Mouse (Mus musculus) ES-CJ7 (cell line): ENCODE measurements around the gene Edn2.
A peak's percentile ranks its signal among the peaks of the same experiment; 100 is the strongest.

Experiments used
- DNase-seq: peaks from one replicate; pipeline ENCODE4 v3.0.0; 2011; ENCODE audit warnings: low read depth, low spot score

Gene Edn2

DNA sequence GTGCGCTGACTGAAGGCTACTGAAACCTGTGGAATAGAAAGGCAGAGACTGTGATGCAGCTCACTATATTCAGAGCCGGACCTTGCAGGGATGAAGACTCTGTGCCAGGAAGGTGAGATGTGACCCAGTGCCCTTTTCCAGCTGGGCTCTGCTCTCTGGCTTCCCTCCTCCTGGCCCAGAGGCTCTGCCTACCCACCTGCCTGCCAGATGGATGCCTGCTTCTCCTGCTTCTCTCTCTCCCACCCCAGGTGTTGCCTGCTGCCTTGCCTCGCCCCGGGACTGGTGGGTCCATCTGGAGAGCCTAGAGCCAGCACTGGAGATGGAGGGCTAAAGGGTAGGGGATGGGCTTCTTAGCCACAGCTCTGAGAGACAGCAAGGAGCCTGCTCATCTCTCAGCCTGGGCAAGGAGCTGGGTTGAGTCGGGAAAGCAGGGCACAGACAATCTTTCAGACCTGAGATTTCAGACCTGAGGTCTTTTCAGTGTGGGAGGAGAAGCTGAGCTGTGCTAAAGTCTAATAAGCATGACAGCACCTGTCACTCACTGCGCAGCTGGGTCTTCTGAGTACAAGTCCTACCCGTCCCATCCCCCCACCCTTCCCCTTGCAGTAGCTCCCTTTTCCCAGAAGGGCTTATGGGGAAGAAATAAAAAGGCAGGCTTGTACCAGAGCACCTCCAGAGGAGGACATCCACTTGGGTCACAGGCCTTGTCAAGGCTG is 39.7 kb downstream of the Edn2 start:
- DNase-seq: no peak

DNA sequence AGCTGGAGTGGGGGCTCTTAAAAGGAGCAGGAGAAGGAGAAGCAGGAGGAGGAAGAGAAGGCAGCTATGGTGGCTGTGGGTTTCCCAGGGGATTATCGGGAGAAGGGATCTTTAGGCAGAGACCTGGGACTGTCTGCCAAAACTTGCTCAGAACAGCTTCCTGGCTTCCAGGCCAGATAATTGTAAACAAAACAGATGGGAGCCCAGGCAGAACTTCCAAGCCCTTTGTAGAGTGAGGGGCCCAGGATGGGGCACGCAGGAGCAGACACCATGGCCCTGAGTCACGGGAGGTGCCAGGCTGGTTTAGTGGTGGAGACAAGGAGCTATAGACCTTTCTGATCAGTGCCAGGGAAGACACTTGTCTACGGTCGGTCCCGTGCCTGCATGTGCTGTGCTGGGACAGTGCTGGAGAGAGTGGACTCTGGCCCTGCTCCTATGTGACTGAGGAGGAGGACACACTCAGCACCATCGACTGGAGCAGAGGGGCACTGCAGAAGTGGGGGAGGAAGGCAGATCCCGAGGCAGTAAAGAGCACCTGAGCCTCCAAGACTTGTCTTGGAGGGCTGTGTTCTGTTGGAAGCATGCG is 43.4 kb downstream of the Edn2 start:
- DNase-seq: no peak

DNA sequence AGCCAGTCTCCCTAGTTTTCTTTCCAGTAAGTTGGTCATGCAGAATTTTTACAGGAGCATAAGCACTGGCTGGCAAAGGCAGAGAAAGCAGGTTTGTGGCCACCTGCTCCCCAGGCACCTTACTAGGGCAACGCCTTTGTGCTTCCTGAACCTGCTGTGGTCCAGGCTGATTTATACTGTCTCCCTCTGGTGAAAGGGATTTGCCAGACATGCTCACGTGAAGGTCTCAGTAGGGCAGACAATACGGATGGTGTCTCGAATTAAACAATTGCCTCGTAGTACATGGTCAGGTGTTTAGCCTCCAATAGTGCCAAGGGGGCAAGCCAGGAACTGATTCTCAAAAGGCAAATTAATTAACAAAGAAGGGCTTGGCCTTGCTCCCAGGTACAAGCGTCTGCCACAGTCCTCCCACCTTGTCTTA is 45.5 kb downstream of the Edn2 start:
- no peak for DNase-seq

DNA sequence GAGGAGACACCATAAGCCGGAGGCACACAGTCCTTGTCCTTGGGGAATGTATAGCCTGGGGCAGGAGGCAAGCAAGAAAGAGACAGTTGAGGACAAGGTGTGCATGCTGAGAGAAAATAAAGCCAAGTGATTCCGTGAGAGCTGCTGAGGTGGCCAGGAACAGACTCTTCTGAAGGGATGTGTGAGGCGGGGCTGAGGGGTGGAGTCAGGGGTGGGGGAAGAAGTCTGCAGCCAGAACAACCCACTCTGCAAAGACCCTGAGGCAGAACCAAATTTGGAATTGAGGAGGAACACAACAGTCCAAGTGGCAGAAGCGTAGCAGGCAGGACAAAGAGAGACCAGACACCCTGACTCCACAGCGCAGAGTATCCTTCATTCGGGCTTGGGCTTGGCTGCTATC is 51.1 kb downstream of the Edn2 start:
- DNase-seq: peak; percentile 63

DNA sequence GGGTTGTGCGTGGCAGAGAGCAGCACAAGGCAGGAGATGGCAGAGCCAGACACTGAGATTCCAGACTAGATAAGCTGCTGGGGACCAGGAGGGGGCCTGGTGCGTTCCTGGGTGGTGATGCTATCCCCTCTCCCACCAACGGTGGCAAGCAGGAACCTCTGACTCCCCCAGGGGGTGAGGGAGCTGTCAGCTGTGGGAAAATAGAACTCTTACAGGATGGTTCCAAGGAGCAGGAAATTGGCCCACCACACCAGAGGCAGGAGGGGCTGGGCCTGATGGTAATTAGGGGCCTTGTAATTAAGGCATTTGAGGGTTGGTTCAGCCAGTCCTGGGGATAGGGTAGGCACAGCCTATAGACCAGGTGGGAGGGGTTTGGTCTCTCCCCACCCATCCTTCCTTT is 51.8 kb downstream of the Edn2 start:
- DNase-seq: no peak

DNA sequence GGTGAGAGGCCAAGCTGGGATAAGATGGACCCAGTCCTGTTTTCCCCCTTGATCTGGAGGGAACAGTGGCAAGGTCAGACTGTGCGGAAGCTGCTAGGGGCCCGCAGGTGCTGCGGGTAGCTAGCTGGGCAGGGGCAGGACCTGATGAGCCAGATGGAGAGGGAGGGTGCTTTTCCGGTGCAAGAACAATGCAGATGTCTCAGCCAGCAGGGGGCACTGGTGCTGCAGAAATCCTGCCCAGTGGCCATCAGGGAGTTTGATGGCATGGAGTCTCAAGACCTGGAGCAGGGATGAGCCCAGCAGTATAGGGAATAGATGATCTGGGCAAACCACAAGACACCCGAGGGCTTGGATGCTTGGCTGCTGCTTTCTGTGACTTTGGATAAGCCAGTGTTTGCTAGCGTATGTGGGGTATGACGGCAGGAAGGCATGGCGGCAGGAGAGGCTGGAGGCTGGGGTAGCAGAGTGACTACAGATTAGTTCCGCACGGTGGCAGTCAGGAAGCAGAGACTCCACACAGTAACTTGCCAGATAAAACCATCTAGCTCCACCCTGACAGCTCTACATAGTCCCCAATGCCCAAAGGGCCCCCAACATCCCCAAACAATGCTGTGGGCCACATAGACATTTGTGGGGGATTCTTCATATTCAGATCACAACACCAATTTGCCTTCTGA is 55.0 kb downstream of the Edn2 start:
- peak; percentile 80 for DNase-seq

DNA sequence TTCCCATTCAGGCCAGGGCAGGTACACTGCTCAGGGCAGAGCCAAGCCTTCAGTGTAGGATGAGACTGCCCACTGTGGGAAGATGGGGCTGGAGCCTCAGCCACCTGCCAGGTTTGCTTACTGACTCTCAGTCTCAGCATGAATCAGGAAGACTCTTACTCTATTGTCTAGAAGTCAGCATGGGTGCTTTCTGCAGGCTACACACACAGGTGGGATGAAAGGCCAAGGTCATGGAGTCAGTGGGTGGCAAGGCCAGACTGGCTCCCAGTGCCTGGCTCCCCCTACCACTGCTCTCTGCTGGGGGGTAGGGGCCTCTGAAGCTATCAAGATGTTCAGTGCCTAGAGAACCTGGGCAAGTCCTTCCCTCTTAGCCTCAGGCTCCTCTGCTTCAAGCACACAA is 55.9 kb downstream of the Edn2 start:
- peak; percentile 77 for DNase-seq
